Mouse (Mus musculus) macrophage (primary cell): ENCODE results near the gene Spata2. TPM values are rescaled to one million over a fixed set of nuclear protein-coding genes. Genes with fewer than 3 reads are reported as not detected.

Experiments
- H3K27ac ChIP-seq: fragments of 350-480 bp; formaldehyde crosslinking; 2 replicates; pipeline ENCODE4 v1.9.0; 2021
- H3K36me3 ChIP-seq: fragments of 350-480 bp; formaldehyde crosslinking; 2 replicates; pipeline ENCODE4 v1.9.0; 2021; ENCODE audit errors: inconsistent target
- H3K4me3 ChIP-seq: fragments of 350-480 bp; formaldehyde crosslinking; 2 replicates; pipeline ENCODE4 v1.9.0; 2021; ENCODE audit errors: inconsistent target
- H3K79me2 ChIP-seq: fragments of 350-480 bp; formaldehyde crosslinking; 2 replicates; pipeline ENCODE4 v1.9.0; 2021; ENCODE audit errors: inconsistent target
- WGBS: methylation state at CpG from one replicate; pipeline ENCODE4 v1.1.7; 2026; ENCODE audit warnings: inconsistent platforms; ENCODE audit not compliant: missing documents; 5-methylcytosine and 5-hydroxymethylcytosine counted together
- polyA plus RNA-seq: library from polyadenylated mRNA; stranded (reverse); fragments of 250-400 nt; gene quantifications from 3 replicates; pipeline ENCODE4 v1.2.4, GENCODE M21; 2018; ENCODE audit warnings: inconsistent platforms
- total RNA-seq, 78 experiments: library from RNA; depleted of rRNA; stranded (reverse); fragments of 250-400 nt; gene quantifications; 1 replicate in 9 of 78; 2 replicates in 24 of 78; 3 replicates in 43 of 78; 4 replicates in 2 of 78; pipeline ENCODE4 v1.2.4; 2018; ENCODE audit warnings: inconsistent platforms in 56 of 78

The Spata2 gene
- total RNA-seq (2018; cell fraction: chromatin; rRNA removed), result 10 to 100 TPM; 20.5 to 63.0 (median 40.8) TPM
- 10 to 100 TPM; 21.0 to 37.7 (median 25.0) TPM for total RNA-seq (2018; cell fraction: cytosol; rRNA removed)
- total RNA-seq (2018; cell fraction: nucleus; rRNA removed), result 10 to 100 TPM; 23.1 to 53.1 (median 37.8) TPM
- polyA plus RNA-seq, result 11.7 to 18.0 TPM (median 14.0 TPM) in 3 replicates

DNA sequence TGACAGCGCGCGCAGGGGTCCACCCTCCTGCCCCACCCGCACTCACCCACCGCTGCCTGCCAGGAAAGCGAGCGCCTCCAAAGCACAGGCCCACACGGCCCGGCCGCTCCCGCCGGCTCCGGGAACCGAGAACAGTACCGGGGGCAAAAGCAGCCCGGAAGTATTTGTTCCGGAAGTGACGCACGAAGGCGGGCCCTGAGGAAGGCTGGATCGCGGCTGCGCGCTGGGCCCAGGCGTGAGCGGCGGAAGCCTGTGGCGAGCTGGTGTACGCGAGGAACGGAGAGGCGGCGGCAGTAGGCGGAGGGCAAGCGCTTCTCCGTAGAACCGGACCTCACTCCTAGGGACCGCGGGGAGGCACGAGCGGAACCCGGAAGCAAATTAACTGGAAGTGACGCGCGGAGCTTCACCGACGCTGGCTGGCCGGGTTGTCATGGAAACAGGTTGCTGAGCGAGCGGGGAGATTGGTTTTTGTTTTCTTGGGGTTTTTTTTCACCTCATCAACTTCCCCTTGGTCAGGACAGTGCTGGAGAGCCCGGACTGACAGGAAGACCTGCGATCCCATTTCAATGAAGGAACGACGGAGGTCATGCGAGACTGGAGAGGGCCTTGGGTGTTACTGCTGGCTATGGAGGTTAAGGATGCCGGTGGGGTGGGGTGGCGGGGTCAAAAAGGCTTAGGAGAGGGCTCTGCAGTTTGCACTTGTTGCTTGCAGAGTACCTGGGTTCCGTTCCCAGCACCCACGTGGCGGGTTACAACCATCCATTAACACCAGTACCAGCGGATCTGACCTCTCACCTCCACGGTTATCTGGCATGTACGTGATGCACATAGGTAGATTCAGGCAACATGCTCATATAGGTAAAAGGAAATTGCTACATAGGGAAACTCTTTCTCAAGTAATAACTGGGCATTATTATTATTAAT, at the start of gene Spata2:
Gene Spata2, minus strand, starts transcription at position 175 of the 924 bp plus-strand sequence.
- peaks cover 48% of the 10 kb centered on the region for H3K79me2 ChIP-seq
- H3K4me3 ChIP-seq, result peak within 1 kb of the TSS; percentile 79
- 2% methylated on average over 60 of the region's 63 CpGs for WGBS
- H3K36me3 ChIP-seq, result no peaks in the 10 kb centered on the region
- H3K27ac ChIP-seq, result peak within 1 kb of the TSS; percentile 74

- 100% methylated on average over 4 of the region's 4 CpGs for WGBS
- Histone ChIP-seq H3K79me2 (no peaks in the 10 kb centered on the region), H3K36me3 (no peaks in the 10 kb centered on the region), H3K27ac (no peak overlapping the region), H3K4me3 (no peak overlapping the region)
Observed at GRCm38 (mm10) chr2:167542361-167542760, 49.7 kb upstream of the Spata2 start.

GRCm38 (mm10) chr2:167541761-167542160, 49.1 kb upstream of the Spata2 start:
- Histone ChIP-seq H3K4me3 (no peak overlapping the region), H3K79me2 (no peaks in the 10 kb centered on the region), H3K36me3 (no peaks in the 10 kb centered on the region), H3K27ac (no peak overlapping the region)
- WGBS, result 95% methylated on average over 12 of the region's 12 CpGs

DNA sequence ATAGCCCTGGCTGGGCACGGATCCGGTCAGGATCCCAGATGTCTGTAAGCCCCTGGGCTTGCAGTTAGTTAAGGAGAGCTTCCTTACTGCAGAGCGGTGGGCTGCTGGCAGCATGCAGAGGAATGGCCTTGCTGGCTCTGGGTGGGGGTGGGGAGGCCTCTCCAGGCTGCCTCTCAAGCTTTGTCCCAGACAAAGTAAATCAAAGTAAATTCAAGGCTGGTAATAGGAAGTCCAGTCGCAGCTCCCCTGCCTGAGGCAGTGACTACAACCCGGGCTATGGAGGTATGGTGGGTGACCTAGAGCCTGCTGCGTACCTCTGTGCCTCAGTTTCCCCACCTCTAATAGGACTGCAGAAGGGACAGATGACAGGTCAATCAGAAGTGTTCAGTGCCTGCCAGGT, 48.6 kb upstream of the Spata2 start:
- 76% methylated on average over 6 of the region's 6 CpGs for WGBS
- H3K36me3 ChIP-seq, result no peaks in the 10 kb centered on the region
- H3K4me3 ChIP-seq, result no peak overlapping the region
- no peaks in the 10 kb centered on the region for H3K79me2 ChIP-seq
- H3K27ac ChIP-seq, result no peak overlapping the region

- Histone ChIP-seq H3K27ac (no peak overlapping the region), H3K79me2 (no peaks in the 10 kb centered on the region), H3K4me3 (no peak overlapping the region), H3K36me3 (no peaks in the 10 kb centered on the region)
- WGBS, result 85% methylated on average over 9 of the region's 12 CpGs
Observed at GRCm38 (mm10) chr2:167540477-167541110, 47.9 kb upstream of the Spata2 start.

- Histone ChIP-seq H3K4me3 (no peak overlapping the region), H3K36me3 (no peaks in the 10 kb centered on the region), H3K79me2 (no peaks in the 10 kb centered on the region), H3K27ac (no peak overlapping the region)
- WGBS, result 82% methylated on average over 12 of the region's 14 CpGs
Observed at GRCm38 (mm10) chr2:167539536-167540476, 47.1 kb upstream of the Spata2 start.

GRCm38 (mm10) chr2:167538671-167539306, 46.1 kb upstream of the Spata2 start:
- 83% methylated on average over 33 of the region's 34 CpGs for WGBS
- H3K36me3 ChIP-seq, result no peaks in the 10 kb centered on the region
- H3K79me2 ChIP-seq, result no peaks in the 10 kb centered on the region
- H3K27ac ChIP-seq, result no peak overlapping the region
- no peak overlapping the region for H3K4me3 ChIP-seq

GRCm38 (mm10) chr2:167537476-167538297, 45.0 kb upstream of the Spata2 start, which contains the start of gene Snai1:
Gene Snai1 (plus strand): TSS chr2:167538195.
- Histone ChIP-seq H3K27ac (no peak within 1 kb of the TSS), H3K79me2 (no peaks in the 10 kb centered on the region), H3K4me3 (no peak within 1 kb of the TSS), H3K36me3 (no peaks in the 10 kb centered on the region)
- WGBS, result under 1% methylated on average over 58 of the region's 58 CpGs

GRCm38 (mm10) chr2:167536320-167536945, 43.7 kb upstream of the Spata2 start:
- Histone ChIP-seq H3K79me2 (no peaks in the 10 kb centered on the region), H3K4me3 (no peak overlapping the region), H3K27ac (no peak overlapping the region), H3K36me3 (no peaks in the 10 kb centered on the region)
- WGBS, result 71% methylated on average over 10 of the region's 10 CpGs

- Histone ChIP-seq H3K27ac (no peak overlapping the region), H3K4me3 (no peak overlapping the region), H3K36me3 (no peaks in the 10 kb centered on the region), H3K79me2 (no peaks in the 10 kb centered on the region)
Observed at GRCm38 (mm10) chr2:167533880-167534279, 41.2 kb upstream of the Spata2 start.

DNA sequence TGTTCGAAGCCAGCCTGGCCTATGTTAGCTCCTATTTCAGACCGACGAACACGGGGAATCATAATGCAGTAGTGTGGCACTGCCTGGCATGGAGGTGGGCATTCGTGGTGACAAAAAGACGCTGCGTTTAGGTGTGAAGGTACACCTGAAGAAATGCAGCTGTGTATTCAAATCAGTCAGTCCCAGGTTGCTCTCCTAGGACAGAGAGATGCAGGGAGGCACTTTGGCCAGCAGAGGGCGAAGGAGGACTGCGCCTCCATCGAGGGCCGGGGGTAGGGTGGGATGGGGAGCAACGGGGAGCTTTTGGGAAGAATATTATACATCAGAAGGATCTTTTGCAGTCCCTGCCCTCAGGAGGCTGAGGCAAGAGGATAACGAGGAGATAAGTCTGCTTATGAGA, 39.4 kb upstream of the Spata2 start:
- Histone ChIP-seq H3K4me3 (no peak overlapping the region), H3K79me2 (no peaks in the 10 kb centered on the region), H3K27ac (no peak overlapping the region), H3K36me3 (no peaks in the 10 kb centered on the region)
- 23% methylated on average over 13 of the region's 13 CpGs for WGBS

GRCm38 (mm10) chr2:167530536-167530935, 37.8 kb upstream of the Spata2 start:
- H3K36me3 ChIP-seq, result no peaks in the 10 kb centered on the region
- 89% methylated on average over 4 of the region's 4 CpGs for WGBS
- H3K79me2 ChIP-seq, result no peaks in the 10 kb centered on the region
- no peak overlapping the region for H3K4me3 ChIP-seq
- no peak overlapping the region for H3K27ac ChIP-seq
